Mouse (Mus musculus): ENCODE measurements around the gene C2cd5. TPM values are rescaled to one million over a fixed set of nuclear protein-coding genes. Genes with fewer than 3 reads are reported as not detected.

C2cd5 gene
- polyA plus RNA-seq, 1 experiment from 2014 or later, result 17.8 TPM

DNA sequence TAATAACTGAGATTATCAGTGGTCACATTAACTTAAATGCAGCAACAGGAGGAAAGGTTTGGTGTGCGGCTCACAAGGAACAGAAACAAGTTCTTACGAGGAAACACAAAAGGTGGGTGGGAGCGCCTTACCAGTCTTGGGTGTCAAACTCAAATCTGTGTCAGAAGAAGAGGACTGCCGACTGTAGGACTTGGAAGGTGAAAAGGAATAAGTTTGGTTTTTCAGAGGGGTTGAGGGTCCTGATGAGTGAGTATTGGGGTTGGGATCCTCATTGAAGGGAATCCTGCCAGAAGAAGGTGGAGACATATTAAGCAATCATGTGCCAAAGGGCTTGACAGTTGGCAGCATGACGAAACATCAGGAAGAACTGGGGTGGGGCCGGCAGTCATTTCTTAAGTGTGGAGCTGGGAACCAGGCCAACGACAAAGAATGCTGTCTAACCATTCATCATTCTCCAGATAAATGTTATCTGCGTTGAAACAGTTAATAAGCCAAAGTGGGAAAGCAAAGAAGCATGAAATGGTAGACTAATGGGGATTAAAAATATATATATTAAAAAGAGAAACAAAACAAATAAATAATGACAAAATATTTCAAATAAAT lies 27.4 kb downstream of the C2cd5 start:
- Histone ChIP-seq H3K9ac (no peak overlapping the region), H3K4me3 (replicated peaks) (no peak overlapping the region), H3K4me1 (replicated peaks) (peaks cover 30% of the 10 kb centered on the region), H3K27me3 (no peaks in the 10 kb centered on the region), H3K4me2 (no peak overlapping the region), H3K36me3 (replicated peaks) (peaks cover 48% of the 10 kb centered on the region), H3K27ac (replicated peaks) (0 out of 2 replicates have a peak overlapping the region, but pooled peaks have one; percentile 7), H3K9me3 (replicated peaks) (no peaks in the 10 kb centered on the region)
- ATAC-seq (ENCODE audit: insufficient read depth), result no peak
- 52% methylated on average over 8 of the region's 8 CpGs for WGBS (ENCODE audit: insufficient replicate concordance)

GRCm38 (mm10) chr6:143070736-143071135 lies 29.2 kb downstream of the C2cd5 start:
- Histone ChIP-seq H3K27ac (replicated peaks) (no peak overlapping the region; the same call in 1 of the 2 replicates), H3K9ac (no peak overlapping the region), H3K4me2 (no peak overlapping the region), H3K9me3 (replicated peaks) (no peaks in the 10 kb centered on the region), H3K27me3 (no peaks in the 10 kb centered on the region), H3K36me3 (replicated peaks) (peaks cover 39% of the 10 kb centered on the region), H3K4me1 (replicated peaks) (peaks cover 41% of the 10 kb centered on the region), H3K4me3 (replicated peaks) (no peak overlapping the region)
- WGBS (ENCODE audit: insufficient replicate concordance), result 72% methylated on average over 9 of the region's 9 CpGs
- ATAC-seq (ENCODE audit: insufficient read depth), result no peak

GRCm38 (mm10) chr6:143070019-143070418 lies 29.9 kb downstream of the C2cd5 start:
- H3K4me3 ChIP-seq (replicated peaks), result no peak overlapping the region
- H3K4me1 ChIP-seq (replicated peaks), result peaks cover 46% of the 10 kb centered on the region
- WGBS (ENCODE audit: insufficient replicate concordance), result 62% methylated on average over 5 of the region's 5 CpGs
- H3K4me2 ChIP-seq, result no peak overlapping the region
- H3K9ac ChIP-seq, result no peak overlapping the region
- peaks cover 38% of the 10 kb centered on the region for H3K36me3 ChIP-seq (replicated peaks)
- no peaks in the 10 kb centered on the region for H3K27me3 ChIP-seq
- no peaks in the 10 kb centered on the region for H3K9me3 ChIP-seq (replicated peaks)
- no peak for ATAC-seq (ENCODE audit: insufficient read depth)
- H3K27ac ChIP-seq (replicated peaks), result 0 out of 2 replicates have a peak overlapping the region, but pooled peaks have one; percentile 26

GRCm38 (mm10) chr6:143069606-143070005 lies 30.3 kb downstream of the C2cd5 start:
- H3K9ac ChIP-seq, result no peak overlapping the region
- H3K36me3 ChIP-seq (replicated peaks), result peaks cover 36% of the 10 kb centered on the region
- peaks cover 46% of the 10 kb centered on the region for H3K4me1 ChIP-seq (replicated peaks)
- 0 out of 2 replicates have a peak overlapping the region, but pooled peaks have one; percentile 26 for H3K27ac ChIP-seq (replicated peaks)
- no peak overlapping the region for H3K4me3 ChIP-seq (replicated peaks)
- 83% methylated on average over 8 of the region's 8 CpGs for whole genome bisulfite sequencing (ENCODE audit: insufficient replicate concordance)
- no peaks in the 10 kb centered on the region for H3K27me3 ChIP-seq
- H3K9me3 ChIP-seq (replicated peaks), result no peaks in the 10 kb centered on the region
- ATAC-seq (ENCODE audit: insufficient read depth), result no peak
- no peak overlapping the region for H3K4me2 ChIP-seq

- Histone ChIP-seq H3K9ac (peak overlapping the region; percentile 39), H3K27me3 (no peaks in the 10 kb centered on the region), H3K4me2 (peak overlapping the region; percentile 60), H3K27ac (replicated peaks) (peak overlapping the region; percentile 93), H3K36me3 (replicated peaks) (peaks cover 29% of the 10 kb centered on the region), H3K4me1 (replicated peaks) (peaks cover 52% of the 10 kb centered on the region), H3K9me3 (replicated peaks) (no peaks in the 10 kb centered on the region), H3K4me3 (replicated peaks) (peak overlapping the region; percentile 26)
- 24% methylated on average over 9 of the region's 9 CpGs for WGBS (ENCODE audit: insufficient replicate concordance)
- ATAC-seq (ENCODE audit: insufficient read depth), result peak; percentile 96
Measured at GRCm38 (mm10) chr6:143068181-143068915, 31.6 kb downstream of the C2cd5 start.

- peak overlapping the region; percentile 30 for H3K4me2 ChIP-seq
- H3K4me3 ChIP-seq (replicated peaks), result no peak overlapping the region
- H3K36me3 ChIP-seq (replicated peaks), result peaks cover 23% of the 10 kb centered on the region
- H3K27me3 ChIP-seq, result no peaks in the 10 kb centered on the region
- H3K27ac ChIP-seq (replicated peaks), result peak overlapping the region; percentile 93
- peak; percentile 52 for ATAC-seq (ENCODE audit: insufficient read depth)
- 68% methylated on average over 3 of the region's 3 CpGs for WGBS (ENCODE audit: insufficient replicate concordance)
- no peak overlapping the region for H3K9ac ChIP-seq
- no peaks in the 10 kb centered on the region for H3K9me3 ChIP-seq (replicated peaks)
- peaks cover 47% of the 10 kb centered on the region for H3K4me1 ChIP-seq (replicated peaks)
Measured at GRCm38 (mm10) chr6:143067654-143068053, 32.3 kb downstream of the C2cd5 start.

DNA sequence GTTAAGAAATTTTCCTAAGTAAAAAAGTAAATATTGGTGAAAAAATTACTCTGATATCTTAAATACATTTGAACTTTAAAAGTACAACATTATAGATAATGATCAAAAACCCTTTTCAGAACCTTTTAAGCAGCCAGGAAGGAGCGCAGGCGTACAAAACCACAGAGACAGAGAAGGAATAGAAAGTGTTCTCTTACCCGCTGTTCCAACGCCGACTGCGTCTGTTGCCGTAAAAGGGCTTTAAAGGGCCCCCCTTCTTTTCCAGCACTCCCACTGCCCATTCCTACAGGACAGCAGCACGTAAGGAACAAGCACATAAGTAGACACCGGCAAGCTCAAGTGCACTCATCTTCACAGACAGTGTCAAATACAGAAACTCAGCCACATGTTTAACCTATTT lies 33.1 kb downstream of the C2cd5 start:
- ATAC-seq (ENCODE audit: insufficient read depth), result no peak
- H3K9ac ChIP-seq, result 0 out of 2 replicates have a peak overlapping the region, but pooled peaks have one; percentile 25
- H3K27me3 ChIP-seq, result no peaks in the 10 kb centered on the region
- H3K27ac ChIP-seq (replicated peaks), result peak overlapping the region; percentile 64
- H3K9me3 ChIP-seq (replicated peaks), result no peaks in the 10 kb centered on the region
- H3K36me3 ChIP-seq (replicated peaks), result peaks cover 27% of the 10 kb centered on the region
- H3K4me2 ChIP-seq, result peak overlapping the region; percentile 43
- 38% methylated on average over 9 of the region's 9 CpGs for WGBS (ENCODE audit: insufficient replicate concordance)
- no peak overlapping the region for H3K4me3 ChIP-seq (replicated peaks)
- H3K4me1 ChIP-seq (replicated peaks), result peaks cover 43% of the 10 kb centered on the region

- H3K9me3 ChIP-seq (replicated peaks), result no peaks in the 10 kb centered on the region
- no peak overlapping the region for H3K9ac ChIP-seq
- H3K36me3 ChIP-seq (replicated peaks), result peaks cover 27% of the 10 kb centered on the region
- H3K4me2 ChIP-seq, result no peak overlapping the region
- ATAC-seq (ENCODE audit: insufficient read depth), result no peak
- peaks cover 36% of the 10 kb centered on the region for H3K4me1 ChIP-seq (replicated peaks)
- no peaks in the 10 kb centered on the region for H3K27me3 ChIP-seq
- 21% methylated on average over 2 of the region's 2 CpGs for WGBS (ENCODE audit: insufficient replicate concordance)
- H3K4me3 ChIP-seq (replicated peaks), result no peak overlapping the region
- H3K27ac ChIP-seq (replicated peaks), result 0 out of 2 replicates have a peak overlapping the region, but pooled peaks have one; percentile 16
Measured at GRCm38 (mm10) chr6:143064047-143064446, 35.9 kb downstream of the C2cd5 start.

DNA sequence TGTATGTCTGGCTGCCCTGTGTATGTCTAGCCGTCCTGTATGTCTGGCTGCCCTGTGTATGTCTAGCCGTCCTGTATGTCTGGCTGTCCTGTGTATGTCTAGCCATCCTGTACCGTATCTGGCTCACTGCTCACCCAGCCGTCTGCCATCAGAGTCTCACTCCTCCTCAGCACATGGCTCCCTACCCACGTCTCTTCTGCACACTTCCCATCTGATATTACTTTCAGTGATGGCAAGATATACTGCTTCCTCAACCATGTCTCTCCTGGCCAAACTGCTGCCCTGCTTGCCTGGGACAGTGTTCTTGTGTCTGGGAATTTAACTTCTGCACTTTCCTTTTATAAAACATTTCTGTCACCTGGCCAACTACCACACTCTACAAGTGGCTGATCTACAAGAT lies 42.3 kb downstream of the C2cd5 start:
- Histone ChIP-seq H3K9ac (no peak overlapping the region), H3K4me1 (replicated peaks) (no peaks in the 10 kb centered on the region), H3K27ac (replicated peaks) (no peak overlapping the region), H3K27me3 (no peaks in the 10 kb centered on the region), H3K36me3 (replicated peaks) (peaks cover 33% of the 10 kb centered on the region), H3K4me3 (replicated peaks) (no peak overlapping the region), H3K9me3 (replicated peaks) (no peaks in the 10 kb centered on the region), H3K4me2 (no peak overlapping the region)
- ATAC-seq (ENCODE audit: insufficient read depth), result no peak
- WGBS (ENCODE audit: insufficient replicate concordance), result 69% methylated on average over 5 of the region's 5 CpGs

- H3K9ac ChIP-seq, result no peak overlapping the region
- H3K27ac ChIP-seq (replicated peaks), result no peak overlapping the region
- no peak overlapping the region for H3K4me3 ChIP-seq (replicated peaks)
- 84% methylated on average over 5 of the region's 5 CpGs for WGBS (ENCODE audit: insufficient replicate concordance)
- no peaks in the 10 kb centered on the region for H3K9me3 ChIP-seq (replicated peaks)
- no peaks in the 10 kb centered on the region for H3K4me1 ChIP-seq (replicated peaks)
- peaks cover 54% of the 10 kb centered on the region for H3K36me3 ChIP-seq (replicated peaks)
- H3K27me3 ChIP-seq, result no peaks in the 10 kb centered on the region
- no peak for ATAC-seq (ENCODE audit: insufficient read depth)
- H3K4me2 ChIP-seq, result no peak overlapping the region
Measured at GRCm38 (mm10) chr6:143051566-143051965, 48.4 kb downstream of the C2cd5 start.

DNA sequence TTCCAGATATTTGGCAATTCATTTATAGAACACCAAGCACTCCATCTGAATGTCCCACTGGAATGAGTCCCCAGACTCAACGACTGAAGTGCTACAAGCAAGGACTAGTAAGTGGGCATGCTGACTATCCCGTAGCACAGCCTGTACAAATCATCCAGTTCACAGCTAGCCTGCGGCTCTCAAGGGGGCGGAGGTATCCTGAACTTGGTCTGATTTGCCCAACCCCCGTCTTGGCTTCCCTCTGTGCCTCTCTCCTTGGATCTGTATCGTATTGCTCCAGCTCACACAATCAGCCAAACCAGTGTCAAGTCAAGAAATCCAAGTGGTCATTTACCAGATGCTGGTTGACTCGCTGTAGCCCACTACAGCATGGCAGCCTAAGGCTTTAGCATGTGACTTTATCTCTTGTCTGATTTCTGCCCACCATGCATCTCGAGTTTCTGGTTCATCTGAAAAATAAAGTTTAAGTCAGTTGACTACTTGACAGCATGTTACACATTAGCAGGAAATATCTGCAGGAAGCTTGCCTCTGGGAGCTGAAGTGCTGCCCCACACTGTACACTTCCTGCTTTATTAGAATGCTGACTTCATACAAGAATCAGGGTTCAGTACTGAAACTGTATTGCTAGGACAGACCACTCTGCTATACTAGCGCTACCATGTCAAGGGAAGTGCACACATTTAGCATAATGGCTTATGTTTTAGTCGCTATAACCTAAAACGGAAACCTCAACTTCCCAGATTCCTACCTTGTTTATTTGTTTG lies 50.0 kb downstream of the C2cd5 start:
- 68% methylated on average over 11 of the region's 11 CpGs for WGBS (ENCODE audit: insufficient replicate concordance)
- ATAC-seq (ENCODE audit: insufficient read depth), result peak; percentile 51
- Histone ChIP-seq H3K27ac (replicated peaks) (0 out of 2 replicates have a peak overlapping the region, but pooled peaks have one; percentile 19), H3K4me1 (replicated peaks) (no peaks in the 10 kb centered on the region), H3K9me3 (replicated peaks) (no peaks in the 10 kb centered on the region), H3K36me3 (replicated peaks) (peaks cover 55% of the 10 kb centered on the region), H3K4me3 (replicated peaks) (no peak overlapping the region), H3K27me3 (no peaks in the 10 kb centered on the region), H3K4me2 (no peak overlapping the region), H3K9ac (no peak overlapping the region)
